In genomic region chr13:56165561-56165960, GRCm38 (mm10) we compare ENCODE assay signal across 33 mouse cellular contexts. TPM values are rescaled to one million over a fixed set of nuclear protein-coding genes. Genes with fewer than 3 reads are reported as not detected.
A peak's percentile ranks its signal among the peaks of the same experiment; 100 is the strongest.
DNase-seq lines count a peak whose midpoint lies in the region; ATAC-seq and TF ChIP-seq lines count a peak whose summit lies in the region.
"Had no signal": no experiment of that assay in that cellular context is flagged by ENCODE, and none has a peak within 500 bp of the region (broad histone marks: within the 10 kb centered on the region; RNA-seq: fewer than 3 reads in every experiment).

No protein-coding gene starts in this region.

- intact Hi-C loops in heart, postnatal 14 days (cut with DNase I) = no loop called here

- 86% methylated on average over 11 of the region's 11 CpGs for WGBS in embryonic facial prominence, embryonic 13.5 days
- WGBS in embryonic facial prominence, embryonic 10.5 days = 93% methylated on average over 11 of the region's 11 CpGs
- WGBS in bone marrow, adult 2 months = 11% methylated on average over 11 of the region's 11 CpGs
- WGBS in limb, embryonic 12.5 days = 87% methylated on average over 11 of the region's 11 CpGs
- 94% methylated on average over 11 of the region's 11 CpGs for WGBS in forebrain, embryonic 13.5 days

- ATAC-seq in embryonic facial prominence, embryonic 13.5 days (ENCODE audit: insufficient number of reproducible peaks, insufficient read depth, low FRiP score, low TSS enrichment, low read depth) = no peak
- ATAC-seq in limb, embryonic 12.5 days (ENCODE audit: insufficient number of reproducible peaks, insufficient read depth, low FRiP score, low TSS enrichment, low read depth) = no peak
- 0 out of 2 replicates have a peak, but pooled peaks have one; percentile 19 for ATAC-seq in megakaryocyte progenitor cell, adult 5-6 weeks (replicated peaks; ENCODE audit: poor library complexity)
- ATAC-seq in forebrain, embryonic 13.5 days = no peak
- ATAC-seq: activated CD4-positive, CD25-positive, alpha-beta regulatory T cell, adult 4 months; hindbrain, embryonic 16.5 days had no signal

- peak overlapping the region; percentile 78; the same call in 1 of the 2 replicates for H3K27ac ChIP-seq in embryonic facial prominence, embryonic 13.5 days
- no peak overlapping the region; the same call in 1 of the 2 replicates for H3K27ac ChIP-seq in embryonic facial prominence, embryonic 10.5 days (replicated peaks)
- H3K27ac ChIP-seq in bone marrow, adult 2 months (ENCODE audit: control insufficient read depth, insufficient read depth, low read depth, low read length, poor library complexity) = peak overlapping the region; percentile 67
- peak overlapping the region; percentile 92 for H3K27ac ChIP-seq in limb, embryonic 12.5 days
- no peak overlapping the region for H3K27ac ChIP-seq in forebrain, embryonic 13.5 days
- H3K27ac ChIP-seq: forebrain, embryonic 12.5 days; layer of hippocampus, adult 2 months; left cerebral cortex, adult 2 months; liver, embryonic 13.5 days; midbrain, embryonic 12.5 days; neural tube, embryonic 13.5 days; stomach, postnatal 0 days had no signal

- TF ChIP-seq CTCF in bone marrow, adult 2 months (IDR thresholded peaks at IDR 0.05; ENCODE audit: control insufficient read depth, insufficient read depth, low read length) = no peak

- H3K27me3 ChIP-seq in embryonic facial prominence, embryonic 13.5 days = no peaks in the 10 kb centered on the region
- 0 out of 2 replicates have a peak, but pooled peaks cover 9% of the 10 kb centered on the region for H3K27me3 ChIP-seq in embryonic facial prominence, embryonic 10.5 days (replicated peaks; ENCODE audit: low read depth, poor library complexity, severe bottlenecking)
- no peaks in the 10 kb centered on the region for H3K27me3 ChIP-seq in limb, embryonic 12.5 days
- H3K27me3 ChIP-seq in forebrain, embryonic 13.5 days = 0 out of 2 replicates have a peak, but pooled peaks cover 3% of the 10 kb centered on the region
- H3K27me3 ChIP-seq: CH12.LX; embryonic facial prominence, embryonic 15.5 days; forebrain, embryonic 12.5 days; liver, embryonic 13.5 days; neural tube, embryonic 13.5 days had no signal

- H3K36me3 ChIP-seq in embryonic facial prominence, embryonic 13.5 days = no peaks in the 10 kb centered on the region
- H3K36me3 ChIP-seq in embryonic facial prominence, embryonic 10.5 days (replicated peaks) = no peaks in the 10 kb centered on the region
- no peaks in the 10 kb centered on the region for H3K36me3 ChIP-seq in limb, embryonic 12.5 days
- H3K36me3 ChIP-seq in forebrain, embryonic 13.5 days (ENCODE audit: poor library complexity, severe bottlenecking) = no peaks in the 10 kb centered on the region
- H3K36me3 ChIP-seq: embryonic facial prominence, embryonic 15.5 days; forebrain, embryonic 12.5 days; liver, embryonic 13.5 days; midbrain, embryonic 12.5 days; neural tube, embryonic 13.5 days had no signal

- DNase-seq in embryonic facial prominence, embryonic 10.5 days (ENCODE audit: low spot score) = no peak
- DNase-seq in urinary bladder, adult 18-20 months (ENCODE audit: low spot score in 2 of 2) = no peak
- DNase-seq in heart, postnatal 14 days = no peak
- DNase-seq: adrenal gland, adult 2 months; adrenal gland, postnatal 36 days; cerebellum, adult 9-10 months; cerebellum, postnatal 36 days; embryo, embryonic 11 days; gastrocnemius, postnatal 36 days; kidney, adult 2 months; kidney, postnatal 36 days; liver, embryonic 13.5 days; lung, embryonic 14.5 days; lung, postnatal 14 days; thymus, adult 18-20 months; thymus, postnatal 25 days had no signal

- no peaks in the 10 kb centered on the region for H3K9me3 ChIP-seq in embryonic facial prominence, embryonic 13.5 days
- no peaks in the 10 kb centered on the region for H3K9me3 ChIP-seq in embryonic facial prominence, embryonic 10.5 days
- H3K9me3 ChIP-seq in limb, embryonic 12.5 days = no peaks in the 10 kb centered on the region
- no peaks in the 10 kb centered on the region for H3K9me3 ChIP-seq in forebrain, embryonic 13.5 days (replicated peaks)
- H3K9me3 ChIP-seq: embryonic facial prominence, embryonic 15.5 days; forebrain, embryonic 12.5 days; liver, embryonic 13.5 days; megakaryocyte, embryonic 14.5 days; midbrain, embryonic 12.5 days; neural tube, embryonic 13.5 days had no signal

- peaks cover 51% of the 10 kb centered on the region for H3K4me1 ChIP-seq in embryonic facial prominence, embryonic 13.5 days
- H3K4me1 ChIP-seq in embryonic facial prominence, embryonic 10.5 days = peaks cover 57% of the 10 kb centered on the region
- peaks cover 20% of the 10 kb centered on the region for H3K4me1 ChIP-seq in bone marrow, adult 2 months (ENCODE audit: control insufficient read depth, insufficient read depth, low read length)
- H3K4me1 ChIP-seq in limb, embryonic 12.5 days (replicated peaks) = peaks cover 90% of the 10 kb centered on the region
- H3K4me1 ChIP-seq in forebrain, embryonic 13.5 days = peaks cover 5% of the 10 kb centered on the region
- H3K4me1 ChIP-seq: liver, embryonic 13.5 days had no signal

- TF ChIP-seq POLR2A in bone marrow, adult 2 months (IDR thresholded peaks at IDR 0.05; ENCODE audit: borderline replicate concordance, control insufficient read depth, low read depth, low read length) = no peak

- no peak overlapping the region for H3K9ac ChIP-seq in embryonic facial prominence, embryonic 13.5 days
- H3K9ac ChIP-seq in limb, embryonic 12.5 days (replicated peaks) = no peak overlapping the region
- no peak overlapping the region for H3K9ac ChIP-seq in forebrain, embryonic 13.5 days
- H3K9ac ChIP-seq: embryonic facial prominence, embryonic 15.5 days; forebrain, embryonic 12.5 days; liver, embryonic 13.5 days; lung, embryonic 14.5 days; midbrain, embryonic 12.5 days; neural tube, embryonic 13.5 days had no signal

- H3K4me3 ChIP-seq in embryonic facial prominence, embryonic 13.5 days = no peak overlapping the region
- H3K4me3 ChIP-seq in embryonic facial prominence, embryonic 10.5 days = no peak overlapping the region
- no peak overlapping the region for H3K4me3 ChIP-seq in bone marrow, adult 2 months (replicated peaks; ENCODE audit: control insufficient read depth, low read depth, low read length)
- no peak overlapping the region for H3K4me3 ChIP-seq in limb, embryonic 12.5 days (replicated peaks)
- H3K4me3 ChIP-seq in forebrain, embryonic 13.5 days = no peak overlapping the region
- H3K4me3 ChIP-seq: embryonic facial prominence, embryonic 15.5 days; forebrain, embryonic 12.5 days; layer of hippocampus, adult 2 months; left cerebral cortex, adult 2 months; liver, embryonic 13.5 days; megakaryocyte, embryonic 14.5 days; midbrain, embryonic 12.5 days; neural tube, embryonic 13.5 days had no signal

- no peak overlapping the region for H3K4me2 ChIP-seq in embryonic facial prominence, embryonic 13.5 days
- H3K4me2 ChIP-seq in limb, embryonic 12.5 days = no peak overlapping the region
- no peak overlapping the region for H3K4me2 ChIP-seq in forebrain, embryonic 13.5 days
- H3K4me2 ChIP-seq: embryonic facial prominence, embryonic 15.5 days; forebrain, embryonic 12.5 days; liver, embryonic 13.5 days; lung, embryonic 14.5 days; midbrain, embryonic 12.5 days; neural tube, embryonic 13.5 days had no signal

RNA-seq across cellular contexts. Expression of gene Tifab, which starts 13.1 kb away (rescaled TPM):
- polyA plus RNA-seq in embryonic facial prominence, embryonic 13.5 days (2015; fragmentation: Nextera tagmentation; extraction: Ambion mirVana) = 1.1 and 1.7 TPM in 2 replicates
- 1.3 and 1.5 TPM in 2 replicates for polyA plus RNA-seq in embryonic facial prominence, embryonic 10.5 days (2016; fragmentation: Nextera tagmentation; extraction: Ambion mirVana)
- 22.4 and 70.7 TPM in 2 replicates for polyA plus RNA-seq in bone marrow, adult 2 months (2011; ENCODE audit: insufficient read depth, insufficient read length, low replicate concordance, missing spikeins)
- polyA plus RNA-seq in limb, embryonic 12.5 days (2016; fragmentation: Nextera tagmentation; extraction: Ambion mirVana) = 1.3 and 1.7 TPM in 2 replicates
- total RNA-seq in megakaryocyte progenitor cell, adult 5-6 weeks (2015) = 81.5 and 82.6 TPM in 2 replicates
- total RNA-seq in megakaryocyte progenitor cell, adult 5-6 weeks (2017) = 99.3 and 113 TPM in 2 replicates
- 1 to 10 TPM; 1.3 TPM for total RNA-seq in heart, postnatal 14 days (2021)
- polyA plus RNA-seq in forebrain, embryonic 13.5 days (2015; fragmentation: Nextera tagmentation; extraction: Ambion mirVana) = 0.52 and 0.53 TPM in 2 replicates
- polyA plus RNA-seq: C2C12 had no signal

RNA-seq across cellular contexts. Expression of gene H2afy, which starts 29.4 kb away (rescaled TPM):
- polyA plus RNA-seq in embryonic facial prominence, embryonic 13.5 days (2015; fragmentation: Nextera tagmentation; extraction: Ambion mirVana) = 338 and 383 TPM in 2 replicates
- polyA plus RNA-seq in embryonic facial prominence, embryonic 10.5 days (2016; fragmentation: Nextera tagmentation; extraction: Ambion mirVana) = 478 and 497 TPM in 2 replicates
- 99.1 and 137 TPM in 2 replicates for polyA plus RNA-seq in bone marrow, adult 2 months (2011; ENCODE audit: insufficient read depth, insufficient read length, low replicate concordance, missing spikeins)
- 607 and 623 TPM in 2 replicates for polyA plus RNA-seq in limb, embryonic 12.5 days (2016; fragmentation: Nextera tagmentation; extraction: Ambion mirVana)
- 720 and 754 TPM in 2 replicates for total RNA-seq in megakaryocyte progenitor cell, adult 5-6 weeks (2015)
- total RNA-seq in megakaryocyte progenitor cell, adult 5-6 weeks (2017) = 1,515 and 1,537 TPM in 2 replicates
- total RNA-seq in heart, postnatal 14 days (2021) = 10 to 100 TPM; 68.3 to 68.5 TPM
- polyA plus RNA-seq in forebrain, embryonic 13.5 days (2015; fragmentation: Nextera tagmentation; extraction: Ambion mirVana) = 545 and 548 TPM in 2 replicates

Comparison
In these comparisons a context has a peak if more than half of its experiments do, and no peak if none do; other contexts are left out.
1. H3K27ac ChIP-seq: peak in embryonic facial prominence, embryonic 13.5 days (single experiment), bone marrow, adult 2 months (single experiment) and limb, embryonic 12.5 days (single experiment); none in embryonic facial prominence, embryonic 10.5 days (single experiment) and forebrain, embryonic 13.5 days (single experiment).